Comparison of ENCODE assay signal across 21 mouse cellular contexts in the genomic region with DNA sequence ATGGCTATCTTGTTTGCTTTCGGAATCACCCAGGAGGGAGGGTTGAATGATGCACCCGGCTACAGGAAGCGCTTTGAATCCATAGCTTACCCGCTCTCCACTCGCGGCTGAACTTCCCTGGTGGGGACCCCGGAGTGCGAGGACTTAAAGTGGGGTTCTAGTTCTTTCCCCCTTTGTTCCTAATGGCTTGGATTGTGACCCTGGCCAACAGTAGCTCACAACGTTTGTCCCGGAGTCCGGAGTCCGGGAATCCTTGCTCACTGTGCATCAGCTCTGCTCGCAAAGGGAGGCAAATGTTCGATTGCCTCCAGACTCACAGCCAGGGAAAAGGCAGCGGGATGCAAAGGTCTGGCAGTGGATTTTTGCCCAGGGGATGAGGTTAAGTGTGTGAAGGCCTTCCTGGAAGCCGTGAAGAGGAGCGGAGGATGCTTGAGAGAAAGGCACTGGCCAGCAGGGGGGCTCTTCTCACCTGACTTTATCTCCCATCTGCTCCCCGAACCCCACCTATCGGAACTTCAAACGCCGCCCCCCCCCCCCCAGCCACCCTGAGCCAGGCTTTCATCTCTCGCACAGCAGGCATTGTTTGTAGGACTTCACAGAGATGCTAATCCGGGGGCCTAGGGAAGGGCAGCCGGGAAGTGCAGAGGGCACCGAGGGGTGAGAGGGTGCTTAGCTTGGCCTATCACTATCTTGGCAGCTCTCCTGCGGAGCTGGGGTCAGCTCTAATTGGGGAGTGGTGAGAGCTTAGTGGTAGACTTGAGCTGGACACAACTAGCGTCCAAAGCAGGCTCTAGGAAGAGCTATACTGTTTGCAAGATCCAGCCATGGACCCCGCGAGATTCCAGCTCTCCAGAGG. TPM values are rescaled to one million over a fixed set of nuclear protein-coding genes. Genes with fewer than 3 reads are reported as not detected.
DNase-seq lines count a peak whose midpoint lies in the region; ATAC-seq lines count a peak whose summit lies in the region.
"Had no signal": no experiment of that assay in that cellular context is flagged by ENCODE, and none has a peak within 500 bp of the region (broad histone marks: within the 10 kb centered on the region; RNA-seq: fewer than 3 reads in every experiment).

No protein-coding gene starts in this region.

- no peak overlapping the region for H3K4me2 ChIP-seq in hindbrain, embryonic 16.5 days (ENCODE audit: low read length)
- H3K4me2 ChIP-seq in embryonic facial prominence, embryonic 11.5 days (ENCODE audit: low read depth, low read length) = no peak overlapping the region
- H3K4me2 ChIP-seq in neural tube, embryonic 13.5 days = peak overlapping the region; percentile 35
- H3K4me2 ChIP-seq: limb, embryonic 12.5 days had no signal

- ATAC-seq in hindbrain, embryonic 16.5 days = no peak
- no peak for ATAC-seq in embryonic facial prominence, embryonic 11.5 days (replicated peaks; ENCODE audit: insufficient number of reproducible peaks, low FRiP score, low TSS enrichment, low read depth)
- ATAC-seq in neural tube, embryonic 13.5 days (ENCODE audit: low read depth) = no peak
- no peak for ATAC-seq in frontal cortex, adult (ENCODE audit: low TSS enrichment)
- ATAC-seq: inflammation-experienced regulatory T-cells, adult 6 months; lung, postnatal 0 days had no signal

- H3K9me3 ChIP-seq in hindbrain, embryonic 10.5 days = no peaks in the 10 kb centered on the region
- no peaks in the 10 kb centered on the region for H3K9me3 ChIP-seq in hindbrain, embryonic 16.5 days (ENCODE audit: control insufficient read depth, low read length)
- H3K9me3 ChIP-seq in embryonic facial prominence, embryonic 11.5 days (replicated peaks; ENCODE audit: control insufficient read depth, low read length) = no peaks in the 10 kb centered on the region
- H3K9me3 ChIP-seq in limb, embryonic 10.5 days (replicated peaks) = no peaks in the 10 kb centered on the region
- H3K9me3 ChIP-seq in neural tube, embryonic 13.5 days = no peaks in the 10 kb centered on the region
- H3K9me3 ChIP-seq: limb, embryonic 12.5 days; megakaryocyte, embryonic 14.5 days had no signal

- H3K4me3 ChIP-seq in hindbrain, embryonic 10.5 days = peak overlapping the region; percentile 36
- H3K4me3 ChIP-seq in hindbrain, embryonic 16.5 days (ENCODE audit: low read length) = no peak overlapping the region
- H3K4me3 ChIP-seq in embryonic facial prominence, embryonic 11.5 days (ENCODE audit: low read depth, low read length) = no peak overlapping the region
- peak overlapping the region; percentile 20 for H3K4me3 ChIP-seq in limb, embryonic 10.5 days
- H3K4me3 ChIP-seq in neural tube, embryonic 13.5 days = no peak overlapping the region
- H3K4me3 ChIP-seq: layer of hippocampus, adult 2 months; limb, embryonic 12.5 days; megakaryocyte, embryonic 14.5 days had no signal

- H3K9ac ChIP-seq in hindbrain, embryonic 16.5 days (ENCODE audit: low read depth, low read length) = no peak overlapping the region
- H3K9ac ChIP-seq in embryonic facial prominence, embryonic 11.5 days (replicated peaks; ENCODE audit: low read length) = no peak overlapping the region
- H3K9ac ChIP-seq in neural tube, embryonic 13.5 days = no peak overlapping the region
- H3K9ac ChIP-seq: limb, embryonic 12.5 days; liver, embryonic 14.5 days had no signal

- 1% methylated on average over 29 of the region's 29 CpGs for whole genome bisulfite sequencing in hindbrain, embryonic 10.5 days
- 4% methylated on average over 29 of the region's 29 CpGs for WGBS in hindbrain, embryonic 16.5 days
- under 1% methylated on average over 29 of the region's 29 CpGs for WGBS in embryonic facial prominence, embryonic 11.5 days
- under 1% methylated on average over 29 of the region's 29 CpGs for WGBS in limb, embryonic 10.5 days
- 2% methylated on average over 27 of the region's 29 CpGs for WGBS in neural tube, embryonic 13.5 days

- H3K36me3 ChIP-seq in hindbrain, embryonic 10.5 days = no peaks in the 10 kb centered on the region
- H3K36me3 ChIP-seq in hindbrain, embryonic 16.5 days (ENCODE audit: control insufficient read depth, insufficient read depth, low read length) = no peaks in the 10 kb centered on the region
- H3K36me3 ChIP-seq in embryonic facial prominence, embryonic 11.5 days (replicated peaks; ENCODE audit: control insufficient read depth, insufficient read depth, low read depth, low read length) = no peaks in the 10 kb centered on the region
- no peaks in the 10 kb centered on the region for H3K36me3 ChIP-seq in limb, embryonic 10.5 days
- H3K36me3 ChIP-seq in neural tube, embryonic 13.5 days = no peaks in the 10 kb centered on the region
- H3K36me3 ChIP-seq: limb, embryonic 12.5 days had no signal

- peak overlapping the region; percentile 76 for H3K27ac ChIP-seq in hindbrain, embryonic 10.5 days
- no peak overlapping the region for H3K27ac ChIP-seq in hindbrain, embryonic 16.5 days (ENCODE audit: low read depth, low read length)
- no peak overlapping the region for H3K27ac ChIP-seq in embryonic facial prominence, embryonic 11.5 days (replicated peaks; ENCODE audit: low read depth, low read length)
- H3K27ac ChIP-seq in limb, embryonic 10.5 days = peak overlapping the region; percentile 4; the same call in 1 of the 2 replicates
- H3K27ac ChIP-seq in neural tube, embryonic 13.5 days (replicated peaks) = peak overlapping the region; percentile 46; the same call in 1 of the 2 replicates
- H3K27ac ChIP-seq: kidney, postnatal 0 days; layer of hippocampus, adult 2 months; limb, embryonic 12.5 days; liver, embryonic 14.5 days had no signal

- H3K4me1 ChIP-seq in hindbrain, embryonic 10.5 days (replicated peaks) = peaks cover 73% of the 10 kb centered on the region
- peaks cover 8% of the 10 kb centered on the region for H3K4me1 ChIP-seq in hindbrain, embryonic 16.5 days (ENCODE audit: control insufficient read depth, insufficient read depth, low read depth, low read length)
- H3K4me1 ChIP-seq in embryonic facial prominence, embryonic 11.5 days (ENCODE audit: control insufficient read depth, insufficient read depth, low read length) = peaks cover 2% of the 10 kb centered on the region
- peaks cover 60% of the 10 kb centered on the region for H3K4me1 ChIP-seq in limb, embryonic 10.5 days
- peaks cover 64% of the 10 kb centered on the region for H3K4me1 ChIP-seq in neural tube, embryonic 13.5 days (replicated peaks)

- DNase-seq in hindbrain, embryonic 10.5 days (ENCODE audit: low spot score) = no peak
- DNase-seq in embryonic facial prominence, embryonic 11.5 days (ENCODE audit: low spot score) = peak; percentile 41
- peak; percentile 55 for DNase-seq in limb, embryonic 10.5 days (ENCODE audit: low spot score)
- DNase-seq in kidney, adult 18-20 months = no peak
- no peak for DNase-seq in ovary, adult 18-20 months (ENCODE audit: low spot score)
- DNase-seq: adrenal gland, adult 8-10 months; cerebellum, adult 2 months; heart, adult 11 months; thymus, postnatal 4 days had no signal

- H3K27me3 ChIP-seq in hindbrain, embryonic 10.5 days (ENCODE audit: insufficient read depth, poor library complexity, severe bottlenecking) = peaks cover 99% of the 10 kb centered on the region
- peaks cover 46% of the 10 kb centered on the region for H3K27me3 ChIP-seq in hindbrain, embryonic 16.5 days (replicated peaks; ENCODE audit: control insufficient read depth, insufficient read depth, low read length)
- peaks cover 62% of the 10 kb centered on the region for H3K27me3 ChIP-seq in embryonic facial prominence, embryonic 11.5 days (ENCODE audit: control insufficient read depth, insufficient read depth, low read length)
- peaks cover 99% of the 10 kb centered on the region for H3K27me3 ChIP-seq in limb, embryonic 10.5 days (ENCODE audit: low read depth, poor library complexity, severe bottlenecking)
- H3K27me3 ChIP-seq in neural tube, embryonic 13.5 days = peaks cover 93% of the 10 kb centered on the region
- H3K27me3 ChIP-seq: CH12.LX; megakaryocyte, embryonic 14.5 days had no signal

RNA-seq across cellular contexts. Expression of a gene that starts 4.7 kb away (rescaled TPM):
- 27.2 and 41.2 TPM in 2 replicates for polyA plus RNA-seq in hindbrain, embryonic 10.5 days (2016; fragmentation: Nextera tagmentation; extraction: Ambion mirVana)
- polyA plus RNA-seq in hindbrain, embryonic 16.5 days (2015; fragmentation: Nextera tagmentation; extraction: Ambion mirVana) = 33.0 and 35.8 TPM in 2 replicates
- polyA plus RNA-seq in embryonic facial prominence, embryonic 11.5 days (2014; fragmentation: Nextera tagmentation; extraction: Ambion mirVana) = 5.5 and 7.2 TPM in 2 replicates
- 5.3 and 9.5 TPM in 2 replicates for polyA plus RNA-seq in limb, embryonic 10.5 days (2016; fragmentation: Nextera tagmentation; extraction: Ambion mirVana)
- polyA plus RNA-seq in neural tube, embryonic 13.5 days (2015; fragmentation: Nextera tagmentation; extraction: Ambion mirVana) = 42.7 and 44.6 TPM in 2 replicates
- polyA plus RNA-seq: heart, postnatal 0 days; inflammation-experienced regulatory T-cells, adult 6 months; kidney, postnatal 0 days; limb, embryonic 12.5 days had no signal

Comparison
In these comparisons a context has a peak if more than half of its experiments do, and no peak if none do; other contexts are left out.
1. H3K27ac ChIP-seq: peak in hindbrain, embryonic 10.5 days (single experiment), limb, embryonic 10.5 days (single experiment) and neural tube, embryonic 13.5 days (single experiment); none in hindbrain, embryonic 16.5 days (single experiment) and embryonic facial prominence, embryonic 11.5 days (single experiment).
2. H3K4me3 ChIP-seq: peak in hindbrain, embryonic 10.5 days (single experiment) and limb, embryonic 10.5 days (single experiment); none in hindbrain, embryonic 16.5 days (single experiment), embryonic facial prominence, embryonic 11.5 days (single experiment) and neural tube, embryonic 13.5 days (single experiment).
3. DNase-seq: peak in embryonic facial prominence, embryonic 11.5 days (single experiment) and limb, embryonic 10.5 days (single experiment); none in hindbrain, embryonic 10.5 days (single experiment), kidney, adult 18-20 months (single experiment) and ovary, adult 18-20 months (single experiment).